Mouse (Mus musculus) ovary, postnatal 14 days (tissue): ENCODE data around the gene Rgl1.
"Not testable (repeated sequence)": the region's sequence is repeated elsewhere in the genome, so short reads cannot be mapped to it uniquely, and the experiment has no call there.

Experiments
- DNase-seq: peaks from one replicate; pipeline ENCODE4 v3.0.0; 2022; ENCODE audit warnings: low spot score

Rgl1 gene

GRCm38 (mm10) chr1:152656601-152657000 lies 109.5 kb downstream of the Rgl1 start:
- DNase-seq, result no peak

- DNase-seq, result no peak
These were observed 111.3 kb downstream of the Rgl1 start for GRCm38 (mm10) chr1:152654851-152655250.

GRCm38 (mm10) chr1:152651495-152651874 lies 114.7 kb downstream of the Rgl1 start:
- no peak for DNase-seq

- no peak for DNase-seq
These were observed 115.2 kb downstream of the Rgl1 start for GRCm38 (mm10) chr1:152650856-152651494.

- DNase-seq, result no peak
These were observed 118.1 kb downstream of the Rgl1 start for GRCm38 (mm10) chr1:152648052-152648451.

- not testable (repeated sequence) for DNase-seq
These were observed 123.9 kb downstream of the Rgl1 start for GRCm38 (mm10) chr1:152642207-152642606.

GRCm38 (mm10) chr1:152640195-152640981 lies 125.8 kb downstream of the Rgl1 start:
- DNase-seq, result peak; percentile 58

GRCm38 (mm10) chr1:152639344-152639743 lies 126.8 kb downstream of the Rgl1 start:
- no peak for DNase-seq

GRCm38 (mm10) chr1:152634638-152635037 lies 131.5 kb downstream of the Rgl1 start:
- DNase-seq, result no peak

- DNase-seq, result no peak
These were observed 136.4 kb downstream of the Rgl1 start for GRCm38 (mm10) chr1:152629780-152630179.

- no peak for DNase-seq
These were observed 140.5 kb downstream of the Rgl1 start for GRCm38 (mm10) chr1:152625651-152626050.

- peak; percentile 59 for DNase-seq
These were observed 141.3 kb downstream of the Rgl1 start for GRCm38 (mm10) chr1:152624644-152625454.

- DNase-seq, result peak; percentile 25
These were observed 142.5 kb downstream of the Rgl1 start for GRCm38 (mm10) chr1:152623375-152624270.

GRCm38 (mm10) chr1:152622765-152623211 lies 143.4 kb downstream of the Rgl1 start:
- peak; percentile 16 for DNase-seq

- DNase-seq, result no peak
These were observed 144.5 kb downstream of the Rgl1 start for GRCm38 (mm10) chr1:152621624-152622023.

GRCm38 (mm10) chr1:152619396-152619795 lies 146.8 kb downstream of the Rgl1 start:
- no peak for DNase-seq

GRCm38 (mm10) chr1:152618896-152619295 lies 147.3 kb downstream of the Rgl1 start:
- no peak for DNase-seq

GRCm38 (mm10) chr1:152618381-152618780 lies 147.8 kb downstream of the Rgl1 start:
- no peak for DNase-seq

- no peak for DNase-seq
These were observed 148.3 kb downstream of the Rgl1 start for GRCm38 (mm10) chr1:152617745-152618342.

- DNase-seq, result no peak
These were observed 149.4 kb downstream of the Rgl1 start for GRCm38 (mm10) chr1:152616777-152617057.
